Mouse (Mus musculus): ENCODE data around the gene Senp3. TPM values are rescaled to one million over a fixed set of nuclear protein-coding genes. Genes with fewer than 3 reads are reported as not detected.
A peak's percentile ranks its signal among the peaks of the same experiment; 100 is the strongest.

Senp3 gene
- polyA plus RNA-seq, 2 experiments = 21.0 to 45.8 TPM

GRCm38 (mm10) chr11:69709554-69710446 lies 27.9 kb upstream of the Senp3 start:
- Histone ChIP-seq H3K9me3 (ENCODE audit: control insufficient read depth, low read length) (no peaks in the 10 kb centered on the region), H3K9ac (replicated peaks) (peak overlapping the region; percentile 24), H3K4me3 (ENCODE audit: insufficient read depth in 1 of 2, low read depth in 2 of 2, low read length in 2 of 2) (no peak overlapping the region), H3K36me3 (replicated peaks; ENCODE audit: control insufficient read depth, insufficient read depth, low read depth) (no peaks in the 10 kb centered on the region), H3K4me2 (ENCODE audit: low read depth) (no peak overlapping the region), H3K4me1 (replicated peaks; ENCODE audit: control insufficient read depth in 2 of 2, insufficient read depth in 2 of 2, low read length in 1 of 2) (peaks cover 12 to 16% of the 10 kb centered on the region in 2 experiments), H3K27ac (peak overlapping the region; percentile 54), H3K27me3 (ENCODE audit: control insufficient read depth, insufficient read depth, low read length) (no peaks in the 10 kb centered on the region)
- TF ChIP-seq EP300 (IDR thresholded peaks at IDR 0.05; ENCODE audit: low read depth) (peak; percentile 43), CTCF (IDR thresholded peaks at IDR 0.05; ENCODE audit: low read depth) (no peak)
- ATAC-seq (ENCODE audit: insufficient read depth) = peak; percentile 45; the same call in 1 of the 2 replicates
- 40% methylated on average over 11 of the region's 11 CpGs for WGBS (ENCODE audit: insufficient replicate concordance)
- DNase-seq (ENCODE audit: low read depth in 3 of 3, low spot score in 3 of 3) = no peak

GRCm38 (mm10) chr11:69708614-69709265 lies 26.9 kb upstream of the Senp3 start:
- ATAC-seq (ENCODE audit: insufficient read depth) (no peak), DNase-seq (ENCODE audit: low read depth in 3 of 3, low spot score in 3 of 3) (no peak)
- Histone ChIP-seq H3K9ac (replicated peaks) (no peak overlapping the region), H3K36me3 (replicated peaks; ENCODE audit: control insufficient read depth, insufficient read depth, low read depth) (no peaks in the 10 kb centered on the region), H3K4me3 (ENCODE audit: insufficient read depth in 1 of 2, low read depth in 2 of 2, low read length in 2 of 2) (no peak overlapping the region), H3K27me3 (ENCODE audit: control insufficient read depth, insufficient read depth, low read length) (no peaks in the 10 kb centered on the region), H3K4me1 (replicated peaks; ENCODE audit: control insufficient read depth in 2 of 2, insufficient read depth in 2 of 2, low read length in 1 of 2) (peaks cover 12 to 16% of the 10 kb centered on the region in 2 experiments), H3K4me2 (ENCODE audit: low read depth) (no peak overlapping the region), H3K27ac (no peak overlapping the region), H3K9me3 (ENCODE audit: control insufficient read depth, low read length) (no peaks in the 10 kb centered on the region)
- 78% methylated on average over 3 of the region's 3 CpGs for WGBS (ENCODE audit: insufficient replicate concordance)
- no peak for TF ChIP-seq EP300 (IDR thresholded peaks at IDR 0.05; ENCODE audit: low read depth)
- TF ChIP-seq CTCF (IDR thresholded peaks at IDR 0.05; ENCODE audit: low read depth) = no peak

GRCm38 (mm10) chr11:69707873-69708381 lies 26.0 kb upstream of the Senp3 start:
- Histone ChIP-seq H3K27ac (no peak overlapping the region), H3K9ac (replicated peaks) (no peak overlapping the region), H3K4me2 (ENCODE audit: low read depth) (no peak overlapping the region), H3K36me3 (replicated peaks; ENCODE audit: control insufficient read depth, insufficient read depth, low read depth) (no peaks in the 10 kb centered on the region), H3K9me3 (ENCODE audit: control insufficient read depth, low read length) (no peaks in the 10 kb centered on the region), H3K27me3 (ENCODE audit: control insufficient read depth, insufficient read depth, low read length) (no peaks in the 10 kb centered on the region), H3K4me1 (replicated peaks; ENCODE audit: control insufficient read depth in 2 of 2, insufficient read depth in 2 of 2, low read length in 1 of 2) (peaks cover 12 to 16% of the 10 kb centered on the region in 2 experiments), H3K4me3 (ENCODE audit: insufficient read depth in 1 of 2, low read depth in 2 of 2, low read length in 2 of 2) (no peak overlapping the region)
- no peak for DNase-seq (ENCODE audit: low read depth in 3 of 3, low spot score in 3 of 3)
- ATAC-seq (ENCODE audit: insufficient read depth) = no peak
- no peak for TF ChIP-seq EP300 (IDR thresholded peaks at IDR 0.05; ENCODE audit: low read depth)
- TF ChIP-seq CTCF (IDR thresholded peaks at IDR 0.05; ENCODE audit: low read depth) = no peak
- 69% methylated on average over 4 of the region's 4 CpGs for WGBS (ENCODE audit: insufficient replicate concordance)

- no peak overlapping the region for H3K4me2 ChIP-seq (ENCODE audit: low read depth)
- H3K4me1 ChIP-seq (replicated peaks; ENCODE audit: control insufficient read depth in 2 of 2, insufficient read depth in 2 of 2, low read length in 1 of 2) = peaks cover 12 to 16% of the 10 kb centered on the region in 2 experiments
- DNase-seq (ENCODE audit: low read depth in 3 of 3, low spot score in 3 of 3) = no peak
- H3K4me3 ChIP-seq (ENCODE audit: insufficient read depth in 1 of 2, low read depth in 2 of 2, low read length in 2 of 2) = no peak overlapping the region
- no peaks in the 10 kb centered on the region for H3K27me3 ChIP-seq (ENCODE audit: control insufficient read depth, insufficient read depth, low read length)
- WGBS (ENCODE audit: insufficient replicate concordance) = 79% methylated on average over 4 of the region's 4 CpGs
- no peak for TF ChIP-seq CTCF (IDR thresholded peaks at IDR 0.05; ENCODE audit: low read depth)
- no peak for TF ChIP-seq EP300 (IDR thresholded peaks at IDR 0.05; ENCODE audit: low read depth)
- no peak overlapping the region for H3K9ac ChIP-seq (replicated peaks)
- no peaks in the 10 kb centered on the region for H3K9me3 ChIP-seq (ENCODE audit: control insufficient read depth, low read length)
- H3K36me3 ChIP-seq (replicated peaks; ENCODE audit: control insufficient read depth, insufficient read depth, low read depth) = no peaks in the 10 kb centered on the region
- no peak overlapping the region for H3K27ac ChIP-seq
- no peak for ATAC-seq (ENCODE audit: insufficient read depth)
These were observed 25.6 kb upstream of the Senp3 start for GRCm38 (mm10) chr11:69707480-69707847.
